Mouse (Mus musculus) Muller cell, postnatal 12 days (primary cell): ENCODE results near the gene Prom1.

ENCODE experiments used
- DNase-seq: peaks from one replicate; pipeline ENCODE4 v3.0.0-alpha.2; 2015; ENCODE audit errors: inconsistent ontology term

Gene Prom1

DNA sequence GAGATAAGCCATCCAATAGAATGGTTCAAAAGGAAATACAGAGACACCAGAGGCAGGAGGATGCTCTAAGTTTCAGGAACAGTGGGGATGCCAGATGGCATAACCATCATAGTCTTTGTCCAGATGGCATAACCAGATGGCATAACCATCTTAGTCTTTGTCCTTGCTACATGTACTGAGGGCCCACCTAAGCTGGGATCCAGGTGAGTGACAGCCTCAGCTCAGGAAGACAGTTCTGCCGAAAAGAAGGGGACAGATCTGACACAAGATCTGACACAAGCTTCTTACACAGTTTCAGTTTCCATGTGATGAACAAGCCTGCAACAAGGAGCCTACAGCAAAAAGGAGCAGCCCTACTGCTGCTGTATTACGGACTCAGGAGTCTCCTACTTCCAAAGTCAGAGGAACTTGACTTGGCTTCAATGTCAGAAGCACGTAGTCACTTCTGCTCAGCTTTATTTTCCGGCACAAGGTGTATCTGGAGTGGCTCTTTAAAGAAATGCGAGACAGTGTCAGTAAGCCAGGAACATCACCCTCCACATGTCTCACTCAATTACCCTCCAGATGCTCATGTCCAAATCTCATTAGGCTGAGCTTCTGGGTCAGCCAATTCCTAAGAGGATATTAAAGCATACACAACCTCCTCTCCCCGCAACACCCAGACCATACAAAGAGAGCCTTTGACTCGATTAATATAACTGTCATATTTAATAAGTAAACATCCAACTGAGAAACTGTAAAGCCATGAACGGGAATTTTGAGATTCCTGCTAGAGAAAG is 21.4 kb downstream of the Prom1 start:
- peak; percentile 69 for DNase-seq

- DNase-seq, result no peak
Measured at GRCm38 (mm10) chr5:44075432-44075831, 26.4 kb downstream of the Prom1 start.

GRCm38 (mm10) chr5:44073634-44074033 is 28.2 kb downstream of the Prom1 start:
- DNase-seq, result no peak

DNA sequence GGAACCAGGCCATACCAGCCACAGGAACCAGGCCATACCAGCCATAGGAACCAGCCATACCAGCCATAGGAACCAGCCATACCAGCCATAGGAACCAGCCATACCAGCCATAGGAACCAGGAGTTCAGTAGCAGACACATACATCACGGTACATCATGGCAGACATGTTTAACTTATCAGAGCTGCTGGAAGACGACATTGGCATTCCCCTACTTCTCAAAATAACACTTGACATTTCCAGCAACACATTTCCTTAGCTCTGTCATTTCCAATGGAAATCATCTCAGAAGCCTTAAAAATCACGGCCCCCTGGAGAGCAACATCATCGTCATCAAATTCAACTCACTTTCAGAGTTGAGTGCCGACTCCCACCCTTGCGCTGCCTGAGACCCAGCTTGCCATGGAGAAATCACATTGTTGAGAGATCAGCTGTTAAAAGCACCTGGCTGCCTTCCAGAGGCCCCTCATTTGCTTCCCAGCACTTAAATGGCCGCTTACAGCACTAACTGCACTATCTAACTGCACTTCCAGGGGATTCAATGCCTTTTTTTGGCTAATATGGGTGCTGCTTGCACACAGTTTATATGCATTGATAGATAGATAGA is 31.2 kb downstream of the Prom1 start:
- no peak for DNase-seq

DNA sequence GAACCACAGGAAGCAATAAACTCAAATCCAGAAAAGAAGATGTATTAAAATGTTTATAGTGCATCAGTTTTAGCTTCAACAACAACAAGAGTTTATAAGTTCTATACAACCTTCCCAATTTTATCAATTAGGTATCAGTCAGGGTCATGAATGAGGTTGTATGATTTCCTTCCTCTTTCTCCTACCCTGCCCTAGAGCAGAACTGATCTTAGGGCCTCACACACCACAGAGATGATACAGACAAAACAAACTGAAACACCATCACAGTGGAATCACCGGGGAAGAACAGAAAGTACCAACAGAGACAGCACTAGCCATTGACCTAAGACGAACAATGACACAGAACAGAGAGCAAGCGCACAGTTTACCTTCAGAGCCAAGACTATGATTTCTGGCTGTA is 43.6 kb downstream of the Prom1 start:
- DNase-seq, result no peak

DNA sequence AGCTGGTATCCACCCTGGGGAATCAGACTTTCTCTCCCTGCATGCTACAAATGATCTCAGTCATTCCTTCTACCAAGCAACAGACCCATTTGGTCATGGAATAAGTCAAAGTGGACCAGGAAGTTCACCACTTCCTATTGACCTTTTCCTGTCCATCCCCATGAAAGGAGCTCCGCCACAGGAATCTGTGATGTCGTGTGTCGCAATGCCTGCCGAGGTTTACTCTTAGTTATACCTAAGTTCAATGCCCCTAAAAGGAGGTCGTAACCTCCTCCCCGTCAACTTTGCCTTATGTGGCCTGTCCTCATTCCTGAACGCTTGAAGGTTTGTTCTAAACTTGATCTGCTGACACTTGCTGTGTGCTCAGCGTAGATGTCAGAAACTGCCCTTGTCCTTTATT is 51.6 kb downstream of the Prom1 start:
- DNase-seq, result no peak

- no peak for DNase-seq
Measured at GRCm38 (mm10) chr5:44049395-44049976, 52.3 kb downstream of the Prom1 start.

DNA sequence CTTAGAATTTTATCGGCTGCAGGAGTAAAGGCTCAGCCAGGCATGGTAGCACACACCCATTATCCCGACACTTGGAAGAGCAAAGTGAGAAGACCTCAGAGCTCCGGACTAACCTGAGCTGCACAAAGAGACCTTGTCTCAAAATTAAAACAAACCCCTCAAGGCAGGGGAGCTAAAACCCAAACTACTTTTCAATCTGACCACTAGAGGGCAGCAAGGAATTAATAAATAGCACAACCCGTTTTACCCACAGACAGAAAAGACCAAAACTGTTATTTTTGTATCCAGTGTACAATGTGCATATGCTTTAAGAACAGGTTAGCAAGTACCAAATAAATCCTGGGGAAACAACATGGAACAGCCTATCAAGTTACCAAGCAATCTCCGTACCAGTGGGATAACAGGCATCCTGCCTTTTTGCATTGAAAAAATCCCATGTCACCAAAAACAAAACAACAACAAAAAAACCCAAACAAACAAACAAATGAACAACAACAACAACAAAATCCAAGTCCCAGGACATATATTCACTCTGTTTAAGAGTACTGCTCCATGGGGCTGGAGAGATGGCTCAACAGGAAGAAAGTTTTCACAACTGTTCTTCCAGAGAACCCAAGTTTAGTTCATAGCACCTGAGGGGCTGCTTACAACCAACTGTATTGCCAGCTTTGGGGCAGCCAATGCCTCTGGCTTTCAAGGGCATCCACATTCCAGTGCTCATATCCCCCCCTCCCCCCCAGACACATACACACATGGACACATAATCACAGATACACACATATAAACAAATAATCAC is 53.1 kb downstream of the Prom1 start:
- peak; percentile 22 for DNase-seq

DNA sequence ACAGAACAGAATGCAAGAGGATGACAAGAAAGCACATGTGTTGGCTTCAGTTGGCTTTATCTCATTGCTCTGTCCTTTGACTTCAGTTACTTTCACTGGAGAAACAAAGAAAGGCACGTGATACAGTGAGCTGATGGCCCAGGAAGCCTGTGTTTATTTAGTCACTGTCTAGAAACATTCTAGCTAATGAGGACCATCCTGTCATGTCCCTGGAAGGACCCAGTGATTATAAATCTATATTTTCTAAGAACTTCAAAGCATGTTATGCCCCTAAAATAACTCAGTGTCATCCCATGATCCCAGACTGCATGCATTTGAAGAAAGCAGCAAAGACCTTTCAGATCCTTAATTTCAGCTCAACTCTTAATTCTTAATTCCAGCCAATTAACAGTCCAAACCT is 60.1 kb downstream of the Prom1 start:
- DNase-seq, result no peak

- DNase-seq, result no peak
Measured at GRCm38 (mm10) chr5:44041056-44041455, 60.8 kb downstream of the Prom1 start.

- DNase-seq, result no peak
Measured at GRCm38 (mm10) chr5:43998295-43998989, 103.4 kb downstream of the Prom1 start.

DNA sequence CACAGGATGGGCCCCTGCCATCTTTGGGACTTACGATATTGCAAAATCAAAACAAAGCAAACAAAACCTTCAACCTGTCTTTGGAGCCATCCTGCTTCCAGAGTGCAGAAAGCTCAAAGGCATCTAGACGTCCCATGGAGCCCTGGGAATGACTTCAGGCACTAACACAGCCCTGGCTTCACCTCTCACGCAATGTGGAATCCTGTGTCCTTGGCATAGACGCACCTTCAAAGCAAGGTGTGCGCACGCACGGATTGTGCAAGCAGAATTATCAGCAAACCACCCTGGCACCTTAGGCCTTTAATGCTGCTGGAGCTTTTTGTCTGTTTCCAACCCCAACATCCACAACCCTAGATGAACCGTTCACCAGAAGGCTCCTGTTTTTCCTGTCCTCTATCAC is 104.2 kb downstream of the Prom1 start:
- DNase-seq, result no peak

DNA sequence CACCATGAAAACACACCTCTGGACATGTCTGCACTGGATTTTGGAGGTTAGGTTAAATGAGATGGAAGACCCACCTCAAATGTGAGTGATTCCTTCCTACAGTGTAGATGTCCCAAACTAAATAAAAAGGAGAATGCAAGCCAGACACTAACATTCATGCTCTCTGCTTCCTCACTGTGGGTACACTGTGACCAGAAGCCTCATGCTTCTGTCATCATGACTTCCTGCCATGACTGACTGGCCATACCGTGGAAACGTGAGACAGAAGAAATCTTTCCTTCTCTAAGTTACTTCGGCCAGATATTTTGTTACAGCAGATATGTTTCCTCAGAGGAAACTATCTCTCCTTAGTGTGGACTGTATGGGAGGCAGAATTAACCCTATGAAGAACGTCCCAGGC is 105.7 kb downstream of the Prom1 start:
- no peak for DNase-seq

DNA sequence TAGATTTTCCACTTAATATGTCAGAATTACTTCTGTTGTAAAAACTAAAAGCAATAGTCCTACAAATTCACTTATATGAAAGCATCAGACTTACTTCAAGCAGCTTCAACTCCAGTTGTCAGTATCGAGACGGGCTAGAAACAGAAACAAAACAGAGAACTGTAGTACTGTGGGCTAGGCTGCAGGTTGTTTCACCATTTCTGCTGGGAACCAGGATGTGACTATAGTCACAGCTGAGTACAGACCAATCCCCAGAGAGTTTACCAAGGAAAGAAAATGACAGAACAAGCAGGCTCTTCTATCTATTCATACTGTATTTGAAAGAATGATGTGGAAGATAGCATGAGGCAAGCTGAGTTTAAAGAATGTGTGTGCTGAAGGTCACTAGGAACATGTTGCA is 106.9 kb downstream of the Prom1 start:
- no peak for DNase-seq

GRCm38 (mm10) chr5:43990316-43990715 is 111.5 kb downstream of the Prom1 start:
- DNase-seq, result peak; percentile 30

DNA sequence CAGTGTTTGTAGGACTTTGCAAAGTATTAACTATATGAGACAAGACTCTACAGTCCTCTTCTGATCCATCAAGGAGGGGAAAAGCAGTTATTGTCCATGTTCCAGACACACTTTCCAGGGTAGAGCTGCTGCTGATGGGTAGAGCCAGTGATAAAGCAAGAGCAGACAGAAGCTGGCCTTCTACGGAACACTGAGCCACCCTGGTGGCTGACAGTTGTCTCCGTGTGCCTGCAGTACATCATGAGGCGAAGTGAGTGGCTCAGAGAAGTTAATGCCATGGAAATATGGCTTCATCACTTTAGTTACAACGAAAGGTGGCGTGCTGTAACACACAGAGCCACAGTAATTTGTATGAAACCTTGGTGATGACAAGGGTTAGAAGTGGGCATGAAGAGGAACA is 112.8 kb downstream of the Prom1 start:
- no peak for DNase-seq

- peak; percentile 6 for DNase-seq
Measured at GRCm38 (mm10) chr5:43986212-43986611, 115.6 kb downstream of the Prom1 start.

GRCm38 (mm10) chr5:43982896-43983295 is 118.9 kb downstream of the Prom1 start:
- peak; percentile 91 for DNase-seq

- DNase-seq, result no peak
Measured at GRCm38 (mm10) chr5:43981620-43982019, 120.2 kb downstream of the Prom1 start, which contains the start of gene Fgfbp1. Fgfbp1 (minus strand) TSS chr5:43981779.

GRCm38 (mm10) chr5:43980397-43980796 is 121.4 kb downstream of the Prom1 start:
- no peak for DNase-seq

- no peak for DNase-seq
Measured at GRCm38 (mm10) chr5:43976821-43977561, 124.8 kb downstream of the Prom1 start.
